Mouse (Mus musculus): ENCODE measurements around the gene Amz1. TPM values are rescaled to one million over a fixed set of nuclear protein-coding genes. Genes with fewer than 3 reads are reported as not detected.

Amz1 gene
- polyA plus RNA-seq, 1 experiment from 2014 or later = 1.2 TPM

- no peak overlapping the region for H3K4me2 ChIP-seq (ENCODE audit: low read length)
- WGBS = 93% methylated on average over 6 of the region's 6 CpGs
- H3K4me3 ChIP-seq (ENCODE audit: low read depth, low read length) = no peak overlapping the region
- H3K9ac ChIP-seq (ENCODE audit: low read length) = no peak overlapping the region
- H3K9me3 ChIP-seq (ENCODE audit: control insufficient read depth, low read length) = no peaks in the 10 kb centered on the region
- H3K4me1 ChIP-seq (replicated peaks; ENCODE audit: control insufficient read depth, insufficient read depth, low read length) = peaks cover 7% of the 10 kb centered on the region
- DNase-seq (ENCODE audit: low spot score) = no peak
- no peak for ATAC-seq (replicated peaks; ENCODE audit: low FRiP score, low TSS enrichment, low read depth)
- no peaks in the 10 kb centered on the region for H3K27me3 ChIP-seq (replicated peaks; ENCODE audit: control insufficient read depth, insufficient read depth, low read length)
- no peak overlapping the region for H3K27ac ChIP-seq (ENCODE audit: low read depth)
- peaks cover 64% of the 10 kb centered on the region for H3K36me3 ChIP-seq (ENCODE audit: control insufficient read depth, insufficient read depth, low read length)
These were observed 13.6 kb upstream of the Amz1 start for GRCm38 (mm10) chr5:140710315-140710714.

GRCm38 (mm10) chr5:140711040-140711439 lies 12.9 kb upstream of the Amz1 start:
- Histone ChIP-seq H3K4me1 (replicated peaks; ENCODE audit: control insufficient read depth, insufficient read depth, low read length) (peaks cover under 1% of the 10 kb centered on the region), H3K27me3 (replicated peaks; ENCODE audit: control insufficient read depth, insufficient read depth, low read length) (no peaks in the 10 kb centered on the region), H3K27ac (ENCODE audit: low read depth) (no peak overlapping the region), H3K4me2 (ENCODE audit: low read length) (no peak overlapping the region), H3K9ac (ENCODE audit: low read length) (no peak overlapping the region), H3K9me3 (ENCODE audit: control insufficient read depth, low read length) (no peaks in the 10 kb centered on the region), H3K4me3 (ENCODE audit: low read depth, low read length) (no peak overlapping the region), H3K36me3 (ENCODE audit: control insufficient read depth, insufficient read depth, low read length) (peaks cover 72% of the 10 kb centered on the region)
- WGBS = 83% methylated on average over 5 of the region's 5 CpGs
- no peak for ATAC-seq (replicated peaks; ENCODE audit: low FRiP score, low TSS enrichment, low read depth)
- DNase-seq (ENCODE audit: low spot score) = no peak

GRCm38 (mm10) chr5:140720773-140721172 lies 3.2 kb upstream of the Amz1 start:
- Histone ChIP-seq H3K9ac (ENCODE audit: low read length) (no peak overlapping the region), H3K27ac (ENCODE audit: low read depth) (no peak overlapping the region), H3K27me3 (replicated peaks; ENCODE audit: control insufficient read depth, insufficient read depth, low read length) (no peaks in the 10 kb centered on the region), H3K4me2 (ENCODE audit: low read length) (no peak overlapping the region), H3K36me3 (ENCODE audit: control insufficient read depth, insufficient read depth, low read length) (peaks cover 38% of the 10 kb centered on the region), H3K4me1 (replicated peaks; ENCODE audit: control insufficient read depth, insufficient read depth, low read length) (no peaks in the 10 kb centered on the region), H3K9me3 (ENCODE audit: control insufficient read depth, low read length) (no peaks in the 10 kb centered on the region), H3K4me3 (ENCODE audit: low read depth, low read length) (no peak overlapping the region)
- ATAC-seq (replicated peaks; ENCODE audit: low FRiP score, low TSS enrichment, low read depth) = no peak
- no peak for DNase-seq (ENCODE audit: low spot score)
- 79% methylated on average over 7 of the region's 7 CpGs for WGBS

DNA sequence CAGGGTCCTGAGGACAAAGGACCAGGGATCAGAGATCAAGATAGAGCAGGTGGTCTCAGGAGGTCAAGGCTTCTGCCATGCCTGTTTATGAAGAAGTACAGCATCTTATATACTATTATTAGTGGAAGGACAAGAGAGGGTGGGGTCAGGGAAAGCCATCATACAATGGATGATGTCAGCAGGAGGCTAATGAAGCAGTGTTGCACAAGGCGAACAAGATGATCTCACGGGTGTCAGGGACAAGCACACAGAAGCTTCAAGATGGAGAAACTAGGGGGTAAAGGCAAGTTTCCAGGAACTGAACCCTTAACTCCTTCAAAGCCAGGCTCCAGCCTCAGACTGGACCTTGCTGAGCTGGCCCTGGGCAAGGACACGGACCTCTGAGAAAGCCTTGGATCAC lies 1.8 kb upstream of the Amz1 start:
- Histone ChIP-seq H3K9me3 (ENCODE audit: control insufficient read depth, low read length) (no peaks in the 10 kb centered on the region), H3K4me2 (ENCODE audit: low read length) (no peak overlapping the region), H3K9ac (ENCODE audit: low read length) (no peak overlapping the region), H3K36me3 (ENCODE audit: control insufficient read depth, insufficient read depth, low read length) (peaks cover 24% of the 10 kb centered on the region), H3K4me1 (replicated peaks; ENCODE audit: control insufficient read depth, insufficient read depth, low read length) (no peaks in the 10 kb centered on the region), H3K27ac (ENCODE audit: low read depth) (no peak overlapping the region), H3K27me3 (replicated peaks; ENCODE audit: control insufficient read depth, insufficient read depth, low read length) (no peaks in the 10 kb centered on the region), H3K4me3 (ENCODE audit: low read depth, low read length) (no peak overlapping the region)
- 86% methylated on average over 3 of the region's 3 CpGs for WGBS
- DNase-seq (ENCODE audit: low spot score) (no peak), ATAC-seq (replicated peaks; ENCODE audit: low FRiP score, low TSS enrichment, low read depth) (no peak)

DNA sequence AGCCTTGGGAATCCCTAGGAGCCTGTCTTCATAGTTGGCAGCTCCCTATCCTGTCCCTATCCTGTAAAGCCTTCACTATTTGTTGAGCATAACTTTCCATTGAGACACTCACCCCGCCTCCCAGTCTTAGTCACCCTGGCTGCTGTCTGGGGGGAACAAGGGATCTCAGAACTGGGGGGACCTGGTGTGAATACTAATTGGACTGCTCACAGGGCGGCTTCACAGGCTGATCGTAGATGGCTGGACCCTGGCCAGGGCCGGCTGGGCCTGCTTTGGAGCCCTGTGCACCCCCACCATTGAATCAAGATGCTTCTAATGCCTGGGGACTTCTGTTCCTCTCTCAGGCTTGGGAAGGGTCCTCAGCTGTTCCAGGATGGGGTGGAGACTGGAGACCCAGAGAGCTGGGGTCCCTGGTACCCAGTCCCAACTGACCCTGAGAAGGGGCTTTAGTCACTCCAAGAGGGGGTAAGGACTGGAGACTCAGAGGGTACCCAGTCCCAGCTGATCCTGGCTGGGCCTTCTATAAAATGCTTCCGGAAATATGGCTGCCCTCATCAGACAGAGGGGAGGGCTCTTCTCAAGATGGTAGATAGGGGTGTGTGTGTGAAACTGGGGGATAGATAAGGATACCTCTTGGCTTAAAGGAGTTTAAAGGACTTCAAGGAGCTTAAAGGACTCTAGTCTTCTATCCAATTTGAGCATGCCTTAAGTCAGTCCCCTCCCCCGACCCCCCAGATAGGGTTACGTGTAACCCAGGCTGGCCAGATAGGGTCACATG lies 2.3 kb downstream of the Amz1 start:
- Histone ChIP-seq H3K9ac (ENCODE audit: low read length) (no peak overlapping the region), H3K9me3 (ENCODE audit: control insufficient read depth, low read length) (no peaks in the 10 kb centered on the region), H3K27me3 (replicated peaks; ENCODE audit: control insufficient read depth, insufficient read depth, low read length) (no peaks in the 10 kb centered on the region), H3K36me3 (ENCODE audit: control insufficient read depth, insufficient read depth, low read length) (no peaks in the 10 kb centered on the region), H3K27ac (ENCODE audit: low read depth) (no peak overlapping the region), H3K4me2 (ENCODE audit: low read length) (no peak overlapping the region), H3K4me3 (ENCODE audit: low read depth, low read length) (no peak overlapping the region), H3K4me1 (replicated peaks; ENCODE audit: control insufficient read depth, insufficient read depth, low read length) (no peaks in the 10 kb centered on the region)
- ATAC-seq (replicated peaks; ENCODE audit: low FRiP score, low TSS enrichment, low read depth) = no peak
- WGBS = 83% methylated on average over 7 of the region's 7 CpGs
- DNase-seq (ENCODE audit: low spot score) = no peak

GRCm38 (mm10) chr5:140726946-140727740 lies 3.2 kb downstream of the Amz1 start:
- Histone ChIP-seq H3K4me1 (replicated peaks; ENCODE audit: control insufficient read depth, insufficient read depth, low read length) (no peaks in the 10 kb centered on the region), H3K4me2 (ENCODE audit: low read length) (no peak overlapping the region), H3K9ac (ENCODE audit: low read length) (no peak overlapping the region), H3K36me3 (ENCODE audit: control insufficient read depth, insufficient read depth, low read length) (no peaks in the 10 kb centered on the region), H3K27ac (ENCODE audit: low read depth) (no peak overlapping the region), H3K9me3 (ENCODE audit: control insufficient read depth, low read length) (no peaks in the 10 kb centered on the region), H3K4me3 (ENCODE audit: low read depth, low read length) (no peak overlapping the region), H3K27me3 (replicated peaks; ENCODE audit: control insufficient read depth, insufficient read depth, low read length) (no peaks in the 10 kb centered on the region)
- no peak for DNase-seq (ENCODE audit: low spot score)
- ATAC-seq (replicated peaks; ENCODE audit: low FRiP score, low TSS enrichment, low read depth) = no peak
- WGBS = 76% methylated on average over 17 of the region's 17 CpGs

GRCm38 (mm10) chr5:140731040-140731797 lies 7.3 kb downstream of the Amz1 start:
- 88% methylated on average over 11 of the region's 11 CpGs for WGBS
- no peak overlapping the region for H3K4me2 ChIP-seq (ENCODE audit: low read length)
- ATAC-seq (replicated peaks; ENCODE audit: low FRiP score, low TSS enrichment, low read depth) = no peak
- no peaks in the 10 kb centered on the region for H3K36me3 ChIP-seq (ENCODE audit: control insufficient read depth, insufficient read depth, low read length)
- DNase-seq (ENCODE audit: low spot score) = no peak
- no peaks in the 10 kb centered on the region; the same call in 1 of the 2 replicates for H3K4me1 ChIP-seq (replicated peaks; ENCODE audit: control insufficient read depth, insufficient read depth, low read length)
- 0 out of 2 replicates have a peak, but pooled peaks cover under 1% of the 10 kb centered on the region for H3K9me3 ChIP-seq (ENCODE audit: control insufficient read depth, low read length)
- no peak overlapping the region for H3K4me3 ChIP-seq (ENCODE audit: low read depth, low read length)
- peaks cover 15% of the 10 kb centered on the region for H3K27me3 ChIP-seq (replicated peaks; ENCODE audit: control insufficient read depth, insufficient read depth, low read length)
- no peak overlapping the region for H3K27ac ChIP-seq (ENCODE audit: low read depth)
- H3K9ac ChIP-seq (ENCODE audit: low read length) = no peak overlapping the region

DNA sequence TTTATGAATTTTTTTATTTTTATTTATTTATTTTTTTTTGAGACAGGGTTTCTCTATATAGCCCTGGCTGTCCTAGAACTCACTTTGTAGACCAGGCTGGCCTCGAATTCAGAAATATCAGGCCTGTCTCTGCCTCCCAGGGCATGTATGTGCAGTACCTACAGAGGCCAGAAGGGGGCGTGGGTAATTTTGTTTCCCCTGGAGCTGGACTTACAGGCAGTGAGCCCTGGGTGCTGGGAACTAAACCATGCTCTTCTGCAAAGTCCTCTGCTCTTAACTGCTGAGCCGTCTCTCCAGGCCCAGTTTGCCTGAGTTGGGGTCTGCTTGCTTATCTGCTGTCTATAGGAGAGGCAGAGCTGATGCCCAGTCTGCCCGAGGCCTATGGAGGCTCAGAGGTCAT lies 8.3 kb downstream of the Amz1 start:
- Histone ChIP-seq H3K27ac (ENCODE audit: low read depth) (no peak overlapping the region), H3K9me3 (ENCODE audit: control insufficient read depth, low read length) (0 out of 2 replicates have a peak, but pooled peaks cover 3% of the 10 kb centered on the region), H3K9ac (ENCODE audit: low read length) (no peak overlapping the region), H3K4me3 (ENCODE audit: low read depth, low read length) (no peak overlapping the region), H3K36me3 (ENCODE audit: control insufficient read depth, insufficient read depth, low read length) (no peaks in the 10 kb centered on the region), H3K27me3 (replicated peaks; ENCODE audit: control insufficient read depth, insufficient read depth, low read length) (peaks cover 24% of the 10 kb centered on the region), H3K4me1 (replicated peaks; ENCODE audit: control insufficient read depth, insufficient read depth, low read length) (no peaks in the 10 kb centered on the region; the same call in 1 of the 2 replicates), H3K4me2 (ENCODE audit: low read length) (no peak overlapping the region)
- ATAC-seq (replicated peaks; ENCODE audit: low FRiP score, low TSS enrichment, low read depth) = no peak
- 54% methylated on average over 4 of the region's 4 CpGs for WGBS
- no peak for DNase-seq (ENCODE audit: low spot score)
